Mouse (Mus musculus) forebrain, embryonic 10.5 days (tissue): ENCODE results near the gene Ism1. TPM values are rescaled to one million over a fixed set of nuclear protein-coding genes. Genes with fewer than 3 reads are reported as not detected.

Experiments
- DNase-seq: peaks from one replicate; pipeline ENCODE4 v3.0.0-alpha.2; 2017; ENCODE audit warnings: low spot score; ENCODE audit errors: extremely low spot score
- H3K27ac ChIP-seq: fragments of 300-500 bp; sonication (generic); 2 replicates; pipeline ENCODE4 v1.5.1; 2016; ENCODE audit warnings: mild to moderate bottlenecking
- H3K27me3 ChIP-seq: fragments of 300-500 bp; sonication (generic); 2 replicates; pipeline ENCODE4 v1.6.1; 2016; ENCODE audit warnings: mild to moderate bottlenecking; ENCODE audit not compliant: poor library complexity, severe bottlenecking
- H3K36me3 ChIP-seq: fragments of 300-500 bp; sonication (generic); replicated peaks from 2 replicates; pipeline ENCODE4 v1.6.1; 2016; ENCODE audit warnings: mild to moderate bottlenecking, moderate library complexity
- H3K4me1 ChIP-seq: fragments of 300-500 bp; sonication (generic); 2 replicates; pipeline ENCODE4 v1.6.1; 2016
- H3K4me3 ChIP-seq: fragments of 300-500 bp; sonication (generic); 2 replicates; pipeline ENCODE4 v1.5.1; 2016; ENCODE audit warnings: mild to moderate bottlenecking, moderate library complexity
- H3K9me3 ChIP-seq: fragments of 300-500 bp; sonication (generic); 2 replicates; pipeline ENCODE4 v1.6.1; 2016; ENCODE audit warnings: mild to moderate bottlenecking, moderate library complexity
- WGBS: fragments of 180-500 bp; shearing (Covaris S2); methylation state at CpG from one replicate; pipeline ENCODE4 v1.1.7; 2016; 5-methylcytosine and 5-hydroxymethylcytosine counted together
- polyA plus RNA-seq: library from polyadenylated mRNA; unstranded; fragments of >200 nt; fragmentation: Nextera tagmentation; extraction: Ambion mirVana; gene quantifications from 2 replicates; pipeline ENCODE4 v1.2.1, GENCODE M21; 2016

The Ism1 gene
- polyA plus RNA-seq, 1 experiment from 2014 or later, result 0.61 TPM

GRCm38 (mm10) chr2:139784465-139784864 lies 106.5 kb downstream of the Ism1 start:
- H3K27me3 ChIP-seq, result no peaks in the 10 kb centered on the region
- H3K36me3 ChIP-seq, result no peaks in the 10 kb centered on the region
- H3K27ac ChIP-seq, result no peak overlapping the region
- H3K9me3 ChIP-seq, result no peaks in the 10 kb centered on the region
- no peak for DNase-seq
- H3K4me3 ChIP-seq, result no peak overlapping the region
- WGBS, result 82% methylated on average over 1 of the region's 1 CpGs
- H3K4me1 ChIP-seq, result no peaks in the 10 kb centered on the region

GRCm38 (mm10) chr2:139784946-139785345 lies 107.0 kb downstream of the Ism1 start:
- no peaks in the 10 kb centered on the region for H3K36me3 ChIP-seq
- no peaks in the 10 kb centered on the region for H3K27me3 ChIP-seq
- 95% methylated on average over 2 of the region's 2 CpGs for WGBS
- H3K9me3 ChIP-seq, result no peaks in the 10 kb centered on the region
- no peak overlapping the region for H3K27ac ChIP-seq
- DNase-seq, result no peak
- no peaks in the 10 kb centered on the region for H3K4me1 ChIP-seq
- H3K4me3 ChIP-seq, result no peak overlapping the region

- no peaks in the 10 kb centered on the region for H3K4me1 ChIP-seq
- no peaks in the 10 kb centered on the region for H3K27me3 ChIP-seq
- 82% methylated on average over 4 of the region's 4 CpGs for WGBS
- no peaks in the 10 kb centered on the region for H3K9me3 ChIP-seq
- H3K36me3 ChIP-seq, result no peaks in the 10 kb centered on the region
- DNase-seq, result no peak
- no peak overlapping the region for H3K27ac ChIP-seq
- no peak overlapping the region for H3K4me3 ChIP-seq
Observed at GRCm38 (mm10) chr2:139788658-139789057, 110.7 kb downstream of the Ism1 start.

- no peak overlapping the region for H3K27ac ChIP-seq
- H3K9me3 ChIP-seq, result no peaks in the 10 kb centered on the region
- no peak overlapping the region for H3K4me3 ChIP-seq
- no peaks in the 10 kb centered on the region for H3K27me3 ChIP-seq
- H3K4me1 ChIP-seq, result no peaks in the 10 kb centered on the region
- no peak for DNase-seq
- WGBS, result 86% methylated on average over 9 of the region's 9 CpGs
- no peaks in the 10 kb centered on the region for H3K36me3 ChIP-seq
Observed at GRCm38 (mm10) chr2:139792345-139793120, 114.6 kb downstream of the Ism1 start.

- Histone ChIP-seq H3K4me3 (no peak overlapping the region), H3K27ac (no peak overlapping the region), H3K4me1 (no peaks in the 10 kb centered on the region), H3K9me3 (no peaks in the 10 kb centered on the region), H3K27me3 (no peaks in the 10 kb centered on the region), H3K36me3 (no peaks in the 10 kb centered on the region)
- no peak for DNase-seq
- 84% methylated on average over 7 of the region's 7 CpGs for WGBS
Observed at GRCm38 (mm10) chr2:139804041-139804440, 126.1 kb downstream of the Ism1 start.

GRCm38 (mm10) chr2:139807887-139808286 lies 129.9 kb downstream of the Ism1 start:
- DNase-seq, result no peak
- WGBS, result 90% methylated on average over 6 of the region's 6 CpGs

More at GRCm38 (mm10) chr2:139807887-139808286, 129.9 kb downstream of the Ism1 start:
- Histone ChIP-seq H3K4me3 (no peak overlapping the region), H3K36me3 (no peaks in the 10 kb centered on the region), H3K27me3 (no peaks in the 10 kb centered on the region), H3K9me3 (no peaks in the 10 kb centered on the region), H3K27ac (no peak overlapping the region), H3K4me1 (no peaks in the 10 kb centered on the region)

Other genes with a start within 250 kb of the Ism1 start
- 0.12 and 0.33 TPM in 2 replicates for gene Sptlc3, start 184.3 kb upstream of the Ism1 start, polyA plus RNA-seq